ENCODE assay signal across 10 mouse cellular contexts in genomic region chr17:27725412-27725811, GRCm38 (mm10). TPM values are rescaled to one million over a fixed set of nuclear protein-coding genes. Genes with fewer than 3 reads are reported as not detected.
DNase-seq lines count a peak whose midpoint lies in the region; ATAC-seq lines count a peak whose summit lies in the region.
"Had no signal": no experiment of that assay in that cellular context is flagged by ENCODE, and none has a peak within 500 bp of the region (broad histone marks: within the 10 kb centered on the region; RNA-seq: fewer than 3 reads in every experiment).

No protein-coding gene starts in this region.

- WGBS in heart, embryonic 10.5 days, result 12% methylated on average over 10 of the region's 10 CpGs
- WGBS in embryonic facial prominence, embryonic 13.5 days, result 9% methylated on average over 10 of the region's 10 CpGs
- 15% methylated on average over 10 of the region's 10 CpGs for WGBS in stomach, embryonic 14.5 days

- no peak for DNase-seq in heart, embryonic 10.5 days (ENCODE audit: low spot score)
- no peak for DNase-seq in heart, adult 8-10 months (ENCODE audit: low spot score)
- DNase-seq in lung, postnatal 10 days, result peak; percentile 31
- no peak for DNase-seq in lung, postnatal 4 days
- DNase-seq in cerebellum, postnatal 25 days, result no peak
- DNase-seq in urinary bladder, postnatal 10 days (ENCODE audit: low spot score), result no peak
- DNase-seq: kidney, adult 9 months had no signal

- H3K4me2 ChIP-seq in embryonic facial prominence, embryonic 13.5 days, result peak overlapping the region; percentile 14; the same call in 1 of the 2 replicates
- peak overlapping the region; percentile 10; the same call in 1 of the 2 replicates for H3K4me2 ChIP-seq in stomach, embryonic 14.5 days (replicated peaks; ENCODE audit: low read depth, low read length)
- H3K4me2 ChIP-seq: heart, embryonic 12.5 days had no signal

- no peaks in the 10 kb centered on the region for H3K36me3 ChIP-seq in heart, embryonic 10.5 days
- H3K36me3 ChIP-seq in embryonic facial prominence, embryonic 13.5 days, result no peaks in the 10 kb centered on the region
- H3K36me3 ChIP-seq in stomach, embryonic 14.5 days (ENCODE audit: control insufficient read depth, insufficient read depth, low read length), result no peaks in the 10 kb centered on the region
- H3K36me3 ChIP-seq: heart, embryonic 12.5 days had no signal

- H3K9me3 ChIP-seq in heart, embryonic 10.5 days, result no peaks in the 10 kb centered on the region
- H3K9me3 ChIP-seq in embryonic facial prominence, embryonic 13.5 days, result no peaks in the 10 kb centered on the region
- no peaks in the 10 kb centered on the region; the same call in 1 of the 2 replicates for H3K9me3 ChIP-seq in stomach, embryonic 14.5 days (ENCODE audit: control insufficient read depth, low read depth, low read length)
- H3K9me3 ChIP-seq: heart, embryonic 12.5 days had no signal

- peak overlapping the region; percentile 62; the same call in 1 of the 2 replicates for H3K27ac ChIP-seq in heart, embryonic 10.5 days
- H3K27ac ChIP-seq in embryonic facial prominence, embryonic 13.5 days, result no peak overlapping the region
- peak overlapping the region; percentile 21; the same call in 1 of the 2 replicates for H3K27ac ChIP-seq in stomach, embryonic 14.5 days (ENCODE audit: low read length)

- ATAC-seq in embryonic facial prominence, embryonic 13.5 days (ENCODE audit: insufficient number of reproducible peaks, insufficient read depth, low FRiP score, low TSS enrichment, low read depth), result no peak
- no peak for ATAC-seq in stomach, embryonic 14.5 days (ENCODE audit: insufficient number of reproducible peaks, insufficient read depth, low FRiP score, low read depth)

- no peak overlapping the region for H3K9ac ChIP-seq in embryonic facial prominence, embryonic 13.5 days
- H3K9ac ChIP-seq in stomach, embryonic 14.5 days (replicated peaks; ENCODE audit: low read depth, low read length), result no peak overlapping the region
- H3K9ac ChIP-seq: heart, embryonic 12.5 days had no signal

- H3K27me3 ChIP-seq in heart, embryonic 10.5 days (ENCODE audit: insufficient read depth, poor library complexity, severe bottlenecking), result peaks cover 56% of the 10 kb centered on the region
- H3K27me3 ChIP-seq in embryonic facial prominence, embryonic 13.5 days, result no peaks in the 10 kb centered on the region; the same call in 1 of the 2 replicates
- no peaks in the 10 kb centered on the region for H3K27me3 ChIP-seq in stomach, embryonic 14.5 days (ENCODE audit: control insufficient read depth, insufficient read depth, low read length)

- H3K4me1 ChIP-seq in heart, embryonic 10.5 days, result peaks cover 35% of the 10 kb centered on the region
- H3K4me1 ChIP-seq in embryonic facial prominence, embryonic 13.5 days, result peaks cover 21% of the 10 kb centered on the region
- H3K4me1 ChIP-seq in stomach, embryonic 14.5 days (ENCODE audit: control insufficient read depth, insufficient read depth, low read length), result peaks cover 17% of the 10 kb centered on the region

- H3K4me3 ChIP-seq in heart, embryonic 10.5 days, result 0 out of 2 replicates have a peak overlapping the region, but pooled peaks have one; percentile 8
- H3K4me3 ChIP-seq in embryonic facial prominence, embryonic 13.5 days, result no peak overlapping the region
- H3K4me3 ChIP-seq in stomach, embryonic 14.5 days (ENCODE audit: low read depth, low read length), result no peak overlapping the region
- H3K4me3 ChIP-seq: heart, embryonic 12.5 days had no signal

RNA-seq across cellular contexts. Expression of gene Spdef, which starts 3.3 kb away (rescaled TPM):
- 0.11 and 0.33 TPM in 2 replicates for polyA plus RNA-seq in heart, embryonic 10.5 days (2016; fragmentation: Nextera tagmentation; extraction: Ambion mirVana)
- not detected for total RNA-seq in heart, adult 8-10 months (2022)
- polyA plus RNA-seq in embryonic facial prominence, embryonic 13.5 days (2015; fragmentation: Nextera tagmentation; extraction: Ambion mirVana), result 0.28 TPM in 1 of 2 replicates, not detected in the other
- polyA plus RNA-seq in stomach, embryonic 14.5 days (2014; fragmentation: Nextera tagmentation; extraction: Ambion mirVana), result 13.8 and 18.1 TPM in 2 replicates

Comparison
In these comparisons a context has a peak if more than half of its experiments do, and no peak if none do; other contexts are left out.
1. RNA of gene Spdef, which starts 3.3 kb away (polyA plus RNA-seq): 13.8 to 18.1 TPM in stomach, embryonic 14.5 days; 0.11 to 0.33 TPM in heart, embryonic 10.5 days and 0.28 TPM in embryonic facial prominence, embryonic 13.5 days; every median in the first group is over 10 times any median in the second.